Mouse (Mus musculus): ENCODE data around the gene Crisp2. TPM values are rescaled to one million over a fixed set of nuclear protein-coding genes. Genes with fewer than 3 reads are reported as not detected.

Gene Crisp2
- total and polyA plus RNA-seq, 2 experiments, result 0.74 TPM; not detected in 1

GRCm38 (mm10) chr17:40806550-40806949, 253 bp downstream of the Crisp2 start:
- 3% methylated on average over 3 of the region's 3 CpGs for WGBS
- DNase-seq (ENCODE audit: extremely low read depth, low read depth, low spot score), result peak; percentile 96
- Histone ChIP-seq H3K36me3 (ENCODE audit: control insufficient read depth, insufficient read depth, low read length) (no peaks in the 10 kb centered on the region), H3K4me1 (ENCODE audit: control insufficient read depth, insufficient read depth, low read length) (no peaks in the 10 kb centered on the region), H3K79me2 (ENCODE audit: control insufficient read depth, insufficient read depth, low read length) (no peaks in the 10 kb centered on the region), H3K27ac (replicated peaks; ENCODE audit: insufficient read depth, low read depth, low read length) (peak overlapping the region; percentile 22; the same call in 1 of the 2 replicates), H3K9ac (ENCODE audit: low read depth, low read length) (no peak overlapping the region), H3K27me3 (ENCODE audit: control insufficient read depth, insufficient read depth, low read length) (no peaks in the 10 kb centered on the region), H3K4me3 (ENCODE audit: insufficient read depth, low read depth, low read length) (no peak overlapping the region)
- TF ChIP-seq POLR2A (IDR thresholded peaks at IDR 0.05; ENCODE audit: extremely low read depth, insufficient read depth, low read length) (no peak), CTCF (IDR thresholded peaks at IDR 0.05; ENCODE audit: low read depth, low read length) (no peak)

GRCm38 (mm10) chr17:40802707-40803340, 4.0 kb downstream of the Crisp2 start:
- no peak for DNase-seq (ENCODE audit: extremely low read depth, low read depth, low spot score)
- 91% methylated on average over 3 of the region's 3 CpGs for WGBS
- no peak for TF ChIP-seq CTCF (IDR thresholded peaks at IDR 0.05; ENCODE audit: low read depth, low read length)
- TF ChIP-seq POLR2A (IDR thresholded peaks at IDR 0.05; ENCODE audit: extremely low read depth, insufficient read depth, low read length), result no peak
- H3K79me2 ChIP-seq (ENCODE audit: control insufficient read depth, insufficient read depth, low read length), result no peaks in the 10 kb centered on the region
- no peaks in the 10 kb centered on the region for H3K36me3 ChIP-seq (ENCODE audit: control insufficient read depth, insufficient read depth, low read length)
- no peaks in the 10 kb centered on the region for H3K4me1 ChIP-seq (ENCODE audit: control insufficient read depth, insufficient read depth, low read length)
- H3K4me3 ChIP-seq (ENCODE audit: insufficient read depth, low read depth, low read length), result no peak overlapping the region
- no peak overlapping the region for H3K9ac ChIP-seq (ENCODE audit: low read depth, low read length)
- no peak overlapping the region for H3K27ac ChIP-seq (replicated peaks; ENCODE audit: insufficient read depth, low read depth, low read length)
- H3K27me3 ChIP-seq (ENCODE audit: control insufficient read depth, insufficient read depth, low read length), result no peaks in the 10 kb centered on the region

- H3K4me3 ChIP-seq (ENCODE audit: insufficient read depth, low read depth, low read length), result no peak overlapping the region
- WGBS, result 45% methylated on average over 20 of the region's 20 CpGs
- TF ChIP-seq POLR2A (IDR thresholded peaks at IDR 0.05; ENCODE audit: extremely low read depth, insufficient read depth, low read length), result no peak
- peak; percentile 74 for TF ChIP-seq CTCF (IDR thresholded peaks at IDR 0.05; ENCODE audit: low read depth, low read length)
- H3K9ac ChIP-seq (ENCODE audit: low read depth, low read length), result no peak overlapping the region
- H3K27ac ChIP-seq (replicated peaks; ENCODE audit: insufficient read depth, low read depth, low read length), result no peak overlapping the region
- H3K79me2 ChIP-seq (ENCODE audit: control insufficient read depth, insufficient read depth, low read length), result no peaks in the 10 kb centered on the region
- no peaks in the 10 kb centered on the region for H3K4me1 ChIP-seq (ENCODE audit: control insufficient read depth, insufficient read depth, low read length)
- DNase-seq (ENCODE audit: extremely low read depth, low read depth, low spot score), result peak; percentile 59
- H3K27me3 ChIP-seq (ENCODE audit: control insufficient read depth, insufficient read depth, low read length), result no peaks in the 10 kb centered on the region
- no peaks in the 10 kb centered on the region for H3K36me3 ChIP-seq (ENCODE audit: control insufficient read depth, insufficient read depth, low read length)
These were observed 12.6 kb downstream of the Crisp2 start for GRCm38 (mm10) chr17:40793921-40794854.

GRCm38 (mm10) chr17:40789877-40790276, 16.9 kb downstream of the Crisp2 start:
- no peak for TF ChIP-seq POLR2A (IDR thresholded peaks at IDR 0.05; ENCODE audit: extremely low read depth, insufficient read depth, low read length)
- no peak for TF ChIP-seq CTCF (IDR thresholded peaks at IDR 0.05; ENCODE audit: low read depth, low read length)
- Histone ChIP-seq H3K4me1 (ENCODE audit: control insufficient read depth, insufficient read depth, low read length) (no peaks in the 10 kb centered on the region), H3K4me3 (ENCODE audit: insufficient read depth, low read depth, low read length) (no peak overlapping the region), H3K9ac (ENCODE audit: low read depth, low read length) (no peak overlapping the region), H3K79me2 (ENCODE audit: control insufficient read depth, insufficient read depth, low read length) (no peaks in the 10 kb centered on the region), H3K27ac (replicated peaks; ENCODE audit: insufficient read depth, low read depth, low read length) (no peak overlapping the region), H3K27me3 (ENCODE audit: control insufficient read depth, insufficient read depth, low read length) (no peaks in the 10 kb centered on the region), H3K36me3 (ENCODE audit: control insufficient read depth, insufficient read depth, low read length) (no peaks in the 10 kb centered on the region)
- DNase-seq (ENCODE audit: extremely low read depth, low read depth, low spot score), result no peak

- 73% methylated on average over 1 of the region's 1 CpGs for WGBS
These were observed 39.7 kb downstream of the Crisp2 start for GRCm38 (mm10) chr17:40767120-40767519.

More at GRCm38 (mm10) chr17:40767120-40767519, 39.7 kb downstream of the Crisp2 start:
- Histone ChIP-seq H3K9ac (ENCODE audit: low read depth, low read length) (no peak overlapping the region), H3K4me3 (ENCODE audit: insufficient read depth, low read depth, low read length) (no peak overlapping the region), H3K27ac (replicated peaks; ENCODE audit: insufficient read depth, low read depth, low read length) (no peak overlapping the region), H3K4me1 (ENCODE audit: control insufficient read depth, insufficient read depth, low read length) (no peaks in the 10 kb centered on the region), H3K36me3 (ENCODE audit: control insufficient read depth, insufficient read depth, low read length) (no peaks in the 10 kb centered on the region), H3K27me3 (ENCODE audit: control insufficient read depth, insufficient read depth, low read length) (no peaks in the 10 kb centered on the region), H3K79me2 (ENCODE audit: control insufficient read depth, insufficient read depth, low read length) (no peaks in the 10 kb centered on the region)
- no peak for TF ChIP-seq POLR2A (IDR thresholded peaks at IDR 0.05; ENCODE audit: extremely low read depth, insufficient read depth, low read length)
- TF ChIP-seq CTCF (IDR thresholded peaks at IDR 0.05; ENCODE audit: low read depth, low read length), result no peak
- no peak for DNase-seq (ENCODE audit: extremely low read depth, low read depth, low spot score)

Data from liver, adult 2 months (tissue).